Mouse (Mus musculus) small intestine, adult 2 months (tissue): ENCODE results near the gene Ncoa6.

Experiments
- CTCF ChIP-seq: fragments of 200-500 bp; IDR thresholded peaks from 2 replicates; pipeline ENCODE4 v1.5.1; 2012; ENCODE audit warnings: low read depth, mild to moderate bottlenecking, control low read depth, inconsistent platforms, low read length, moderate library complexity, mixed read lengths; ENCODE audit not compliant: insufficient replicate concordance, insufficient read length; ENCODE audit errors: extremely low read depth
- POLR2A ChIP-seq: fragments of 200-500 bp; IDR thresholded peaks from 2 replicates; pipeline ENCODE4 v1.6.1; 2012; ENCODE audit warnings: low read depth, mild to moderate bottlenecking, control low read depth, inconsistent platforms, low read length, moderate library complexity

DNA sequence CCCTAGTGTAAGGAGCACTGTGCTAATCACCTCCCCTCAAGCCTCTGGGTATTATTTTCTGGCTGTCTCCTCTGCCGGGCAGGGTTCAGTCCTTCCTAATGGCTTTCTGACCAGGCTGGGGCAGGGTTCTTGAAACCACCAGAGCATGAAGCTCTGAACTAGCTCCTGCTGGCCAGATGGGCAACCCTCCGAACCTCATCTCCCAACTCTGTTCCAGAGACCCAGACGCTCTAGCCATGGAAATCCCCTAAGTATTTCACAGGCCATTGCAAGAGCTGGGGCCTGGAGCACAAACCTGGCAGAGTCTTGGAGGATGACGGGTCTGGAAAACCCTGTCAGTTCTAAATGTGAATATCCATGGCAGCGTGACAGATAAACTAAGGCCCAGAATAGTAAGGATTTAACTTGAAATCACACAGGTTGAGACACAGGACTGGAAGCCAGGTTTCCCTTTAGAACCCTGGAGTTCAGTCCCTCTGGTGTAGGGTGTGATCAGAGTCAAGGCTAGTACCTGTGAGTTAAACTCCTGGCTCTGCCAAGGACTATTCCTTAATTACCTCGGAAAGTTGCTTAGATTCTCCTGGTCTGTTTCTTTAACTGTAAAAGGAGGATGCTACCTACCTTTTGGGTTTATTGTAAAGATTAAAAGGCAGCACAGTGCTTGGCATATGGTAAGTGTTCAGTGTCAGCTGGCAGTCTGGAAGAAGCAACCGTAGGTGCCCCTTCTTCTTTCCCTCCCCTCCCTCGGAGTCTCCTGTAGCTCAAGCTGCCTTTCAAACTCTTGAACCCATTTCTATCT is 93.2 kb downstream of the Ncoa6 start, which contains the start of gene Trp53inp2:
- TF ChIP-seq CTCF = no peak
- no peak for TF ChIP-seq POLR2A
